Mouse (Mus musculus): ENCODE data around the gene B3gat3.

DNA sequence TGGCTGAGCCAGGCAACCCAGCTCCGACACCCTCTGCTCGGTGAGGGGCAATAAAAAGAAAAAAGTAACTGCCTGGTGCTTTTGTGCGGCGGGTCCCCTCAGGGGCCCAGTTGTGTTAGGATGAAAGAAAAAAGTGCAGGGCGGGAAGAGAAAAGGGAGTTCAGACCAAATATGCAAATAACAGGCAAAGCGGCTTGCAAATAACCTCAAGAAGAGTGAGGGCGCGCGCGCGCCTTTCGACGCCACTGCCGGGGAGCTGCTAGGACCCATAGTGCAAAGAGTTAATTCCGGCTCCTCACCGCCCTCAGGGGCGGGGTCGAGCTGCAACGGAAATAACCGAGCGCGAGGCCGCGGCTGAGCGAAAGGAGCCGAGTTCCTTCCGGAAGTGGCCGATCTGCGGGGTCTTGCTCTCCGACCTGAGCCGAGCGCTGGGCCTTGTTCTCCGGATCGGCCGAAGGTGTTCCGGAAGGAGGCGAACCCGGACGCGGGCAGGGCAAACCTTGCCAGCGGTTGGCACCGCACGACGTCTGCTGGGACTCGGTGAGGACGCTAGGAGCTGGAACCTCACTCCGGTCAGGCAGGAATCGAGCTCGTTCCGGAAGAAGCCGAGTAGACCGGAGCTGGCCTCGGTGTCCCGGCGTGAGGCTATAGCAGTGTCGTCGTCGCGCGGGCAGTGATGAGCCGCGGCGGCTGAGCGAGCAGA is 21.5 kb downstream of the B3gat3 start, which contains the start of gene Mta2:
- TF ChIP-seq POLR2A (IDR thresholded peaks at IDR 0.05; ENCODE audit: borderline replicate concordance, extremely low read depth, insufficient read depth, insufficient read length, poor library complexity, severe bottlenecking) (peak; percentile 20; the same call in 1 of the 2 replicates), CTCF (IDR thresholded peaks at IDR 0.05; ENCODE audit: borderline replicate concordance, extremely low read depth, insufficient read depth, insufficient read length) (no peak)

All from brain, embryonic 14.5 days (tissue).